Mouse (Mus musculus) testis, adult 2 months (tissue): ENCODE results near the gene 6030458C11Rik.

Experiments used
- CTCF ChIP-seq: fragments of 200-500 bp; IDR thresholded peaks from 2 replicates; pipeline ENCODE4 v1.5.1; 2012; ENCODE audit warnings: low read depth, mild to moderate bottlenecking, inconsistent platforms, low read length, moderate library complexity; ENCODE audit not compliant: control insufficient read depth, insufficient read depth, insufficient replicate concordance
- POLR2A ChIP-seq: fragments of 200-500 bp; IDR thresholded peaks from 2 replicates; pipeline ENCODE4 v1.6.1; 2012; ENCODE audit warnings: low read depth, mild to moderate bottlenecking, inconsistent platforms, low read length, moderate library complexity; ENCODE audit not compliant: control insufficient read depth

DNA sequence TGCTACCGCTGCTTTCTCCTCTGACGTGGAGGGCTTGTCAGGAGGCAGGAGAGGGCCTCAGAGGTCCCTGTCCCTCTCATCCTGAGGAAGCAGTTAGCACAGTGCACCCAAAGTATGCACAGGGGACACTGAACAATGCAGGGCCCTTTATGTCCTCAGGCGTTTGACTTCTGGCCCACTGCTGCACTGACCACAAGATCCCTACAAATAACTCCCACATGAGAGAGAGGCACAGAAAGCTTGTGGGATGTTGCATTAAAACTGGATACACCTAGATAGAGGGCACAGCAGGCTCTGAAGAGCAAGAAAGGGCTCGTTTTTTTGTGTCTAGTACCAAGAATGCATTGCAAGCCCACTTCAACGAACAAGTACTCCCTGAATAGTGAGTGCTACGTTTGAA lies 30.1 kb downstream of the 6030458C11Rik start:
- TF ChIP-seq POLR2A (no peak), CTCF (no peak)
